Comparison of ENCODE assay signal across 11 mouse cellular contexts in the genomic region with DNA sequence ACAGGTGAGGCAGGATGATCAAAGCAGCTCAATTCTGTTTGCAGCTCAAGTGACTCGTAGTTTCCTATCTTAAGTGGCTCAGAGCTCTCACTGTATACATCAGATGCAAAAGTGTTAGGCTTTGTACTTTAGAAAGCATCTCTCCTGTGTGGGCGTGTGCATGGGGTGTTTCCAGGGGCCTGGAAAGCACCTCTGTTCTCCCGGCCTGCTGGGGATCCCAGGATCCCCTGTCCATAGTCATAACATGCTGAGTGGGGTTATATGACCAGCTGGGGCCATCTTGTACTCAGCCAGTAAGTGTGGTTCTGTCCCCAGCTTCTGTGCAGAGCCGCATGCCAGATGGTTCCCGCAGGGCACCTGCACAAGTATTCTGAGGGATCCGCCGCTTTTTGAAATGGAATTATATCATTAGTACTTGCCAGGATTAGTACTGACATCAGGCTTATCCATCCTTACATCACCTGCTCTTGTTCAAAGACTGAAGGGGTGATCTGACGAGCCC. TPM values are rescaled to one million over a fixed set of nuclear protein-coding genes. Genes with fewer than 3 reads are reported as not detected.
DNase-seq lines count a peak whose midpoint lies in the region; TF ChIP-seq lines count a peak whose summit lies in the region.
"Had no signal": no experiment of that assay in that cellular context is flagged by ENCODE, and none has a peak within 500 bp of the region (broad histone marks: within the 10 kb centered on the region; RNA-seq: fewer than 3 reads in every experiment).

No protein-coding gene starts in this region.

- peaks cover 29% of the 10 kb centered on the region for H3K36me3 ChIP-seq in heart, embryonic 10.5 days

- TF ChIP-seq POLR2A in cortical plate, adult 2 months (IDR thresholded peaks at IDR 0.05; ENCODE audit: extremely low read depth, insufficient read depth, low read length) = no peak

- H3K9me3 ChIP-seq in heart, embryonic 10.5 days = no peaks in the 10 kb centered on the region
- H3K9me3 ChIP-seq: heart, embryonic 13.5 days; liver, embryonic 12.5 days had no signal

- peaks cover 11% of the 10 kb centered on the region for H3K4me1 ChIP-seq in cortical plate, adult 2 months (ENCODE audit: control insufficient read depth, insufficient read depth, low read length)
- peaks cover 39% of the 10 kb centered on the region for H3K4me1 ChIP-seq in heart, embryonic 10.5 days

- H3K27ac ChIP-seq in cortical plate, adult 2 months (ENCODE audit: insufficient read depth, low read length) = peak overlapping the region; percentile 74
- H3K27ac ChIP-seq in left cerebral cortex, adult 2 months = peak overlapping the region; percentile 82
- H3K27ac ChIP-seq in heart, embryonic 10.5 days = no peak overlapping the region
- H3K27ac ChIP-seq: heart, embryonic 13.5 days; liver, embryonic 12.5 days had no signal

- peak; percentile 50 for DNase-seq in cerebellum, adult 11-12 months
- DNase-seq in cerebellum, postnatal 4 days (ENCODE audit: low spot score in 2 of 2) = no peak
- DNase-seq in left cerebral cortex, adult 11 months (ENCODE audit: low spot score) = peak; percentile 12
- DNase-seq in left cerebral cortex, postnatal 10 days (ENCODE audit: extremely low spot score in 1 of 2, low spot score in 2 of 2) = no peak
- DNase-seq in left cerebral cortex, adult 2 months (ENCODE audit: extremely low spot score in 1 of 2, low spot score in 2 of 2) = peak in 1 of 2 experiments; percentile 33
- DNase-seq in heart, embryonic 10.5 days (ENCODE audit: low spot score) = no peak
- DNase-seq in heart, postnatal 25 days (ENCODE audit: low spot score) = no peak
- DNase-seq: kidney, adult 11 months had no signal

- H3K4me3 ChIP-seq in cortical plate, adult 2 months (ENCODE audit: insufficient read depth, low read length) = no peak overlapping the region
- H3K4me3 ChIP-seq in left cerebral cortex, adult 2 months = no peak overlapping the region
- H3K4me3 ChIP-seq in heart, embryonic 10.5 days = no peak overlapping the region
- H3K4me3 ChIP-seq: heart, embryonic 13.5 days; liver, embryonic 12.5 days had no signal

- intact Hi-C loops in left cerebral cortex, postnatal 10 days (cut with DNase I) = no loop called here
- intact Hi-C loops in left cerebral cortex, adult 2 months (cut with DNase I) = no loop called here
- intact Hi-C loops in heart, postnatal 25 days (cut with DNase I) = no loop called here

- WGBS in heart, embryonic 10.5 days = 83% methylated on average over 8 of the region's 8 CpGs

- peaks cover 7% of the 10 kb centered on the region; the same call in 1 of the 2 replicates for H3K27me3 ChIP-seq in heart, embryonic 10.5 days (ENCODE audit: insufficient read depth, poor library complexity, severe bottlenecking)
- H3K27me3 ChIP-seq: heart, embryonic 13.5 days; liver, embryonic 12.5 days had no signal

- TF ChIP-seq CTCF in cortical plate, adult 2 months (IDR thresholded peaks at IDR 0.05; ENCODE audit: extremely low read depth, insufficient read depth, low read length) = no peak
- no peak for TF ChIP-seq CTCF in left cerebral cortex, adult 2 months (IDR thresholded peaks at IDR 0.05)

RNA-seq across cellular contexts. Expression of a gene that starts 25.8 kb away (rescaled TPM):
- 10 to 100 TPM; 65.2 to 66.3 TPM for total RNA-seq in left cerebral cortex, postnatal 10 days (2021)
- 150 and 155 TPM in 2 replicates for polyA plus RNA-seq in cortical plate, adult 2 months (2012; rRNA removed)
- total RNA-seq in left cerebral cortex, adult 2 months (2021) = 10 to 100 TPM; 87.2 to 87.6 TPM
- 83.5 and 102 TPM in 2 replicates for polyA plus RNA-seq in heart, embryonic 10.5 days (2016; fragmentation: Nextera tagmentation; extraction: Ambion mirVana)
- 100 to 1,000 TPM; 112 TPM for total RNA-seq in heart, postnatal 25 days (2021)

RNA-seq across cellular contexts. Expression of a gene that starts 26.2 kb away (rescaled TPM):
- 10 to 100 TPM; 24.1 to 27.4 TPM for total RNA-seq in left cerebral cortex, postnatal 10 days (2021)
- 22.4 and 29.5 TPM in 2 replicates for polyA plus RNA-seq in cortical plate, adult 2 months (2012; rRNA removed)
- 10 to 100 TPM; 18.2 to 22.5 TPM for total RNA-seq in left cerebral cortex, adult 2 months (2021)
- 40.1 and 47.7 TPM in 2 replicates for polyA plus RNA-seq in heart, embryonic 10.5 days (2016; fragmentation: Nextera tagmentation; extraction: Ambion mirVana)
- 10 to 100 TPM; 36.1 to 38.2 TPM for total RNA-seq in heart, postnatal 25 days (2021)

RNA-seq across cellular contexts. Expression of a gene that starts 46.1 kb away (rescaled TPM):
- total RNA-seq in left cerebral cortex, postnatal 10 days (2021) = 1 to 10 TPM; 7.6 to 8.4 TPM
- 5.7 and 7.8 TPM in 2 replicates for polyA plus RNA-seq in cortical plate, adult 2 months (2012; rRNA removed)
- 1 to 10 TPM; 6.0 to 6.5 TPM for total RNA-seq in left cerebral cortex, adult 2 months (2021)
- polyA plus RNA-seq in heart, embryonic 10.5 days (2016; fragmentation: Nextera tagmentation; extraction: Ambion mirVana) = 10.8 and 17.1 TPM in 2 replicates
- total RNA-seq in heart, postnatal 25 days (2021) = 1 to 10 TPM; 4.9 to 5.6 TPM

RNA-seq across cellular contexts. Expression of a gene that starts 46.3 kb away (rescaled TPM):
- total RNA-seq in left cerebral cortex, postnatal 10 days (2021) = 1 to 10 TPM; 6.2 to 8.7 TPM
- polyA plus RNA-seq in cortical plate, adult 2 months (2012; rRNA removed) = 3.8 and 4.2 TPM in 2 replicates
- total RNA-seq in left cerebral cortex, adult 2 months (2021) = 10 to 100 TPM in 1 of 2 experiments, 1 to 10 TPM in 1; 7.1 to 10.7 TPM
- 1.3 and 1.6 TPM in 2 replicates for polyA plus RNA-seq in heart, embryonic 10.5 days (2016; fragmentation: Nextera tagmentation; extraction: Ambion mirVana)
- 1 to 10 TPM; 3.3 to 4.6 TPM for total RNA-seq in heart, postnatal 25 days (2021)

Comparison
In these comparisons a context has a peak if more than half of its experiments do, and no peak if none do; other contexts are left out.
1. DNase-seq: peak in cerebellum, adult 11-12 months (single experiment) and left cerebral cortex, adult 11 months (single experiment); none in cerebellum, postnatal 4 days (0 of 2), left cerebral cortex, postnatal 10 days (0 of 2), heart, embryonic 10.5 days (single experiment) and heart, postnatal 25 days (single experiment).